19 mouse cellular contexts compared by ENCODE assay signal in the genomic region with DNA sequence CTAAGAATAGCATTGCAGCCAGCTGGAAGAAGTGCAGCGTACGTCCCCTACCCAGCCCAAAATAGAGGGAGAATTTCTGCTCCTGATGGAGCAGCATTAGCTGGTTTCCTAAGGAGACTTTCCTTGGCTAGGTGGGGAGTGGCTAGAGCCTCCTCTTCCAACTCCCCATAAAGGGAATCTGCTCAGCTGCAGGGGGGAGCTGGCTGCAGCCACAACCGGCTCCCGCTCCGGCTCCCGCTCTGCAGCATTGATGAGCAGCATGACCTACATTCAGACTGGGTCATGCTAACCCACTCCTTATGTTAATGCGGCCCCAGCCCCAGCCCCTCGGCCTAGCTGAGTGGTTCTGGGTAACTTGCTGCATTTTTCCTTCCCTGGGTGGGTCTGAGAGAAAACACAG. TPM values are rescaled to one million over a fixed set of nuclear protein-coding genes. Genes with fewer than 3 reads are reported as not detected.
A peak's percentile ranks its signal among the peaks of the same experiment; 100 is the strongest.
DNase-seq lines count a peak whose midpoint lies in the region; ATAC-seq lines count a peak whose summit lies in the region.
"Had no signal": no experiment of that assay in that cellular context is flagged by ENCODE, and none has a peak within 500 bp of the region (broad histone marks: within the 10 kb centered on the region; RNA-seq: fewer than 3 reads in every experiment).

No protein-coding gene starts in this region.

- no peak overlapping the region for H3K9ac ChIP-seq in forebrain, embryonic 11.5 days (ENCODE audit: low read length)
- no peak overlapping the region for H3K9ac ChIP-seq in midbrain, embryonic 11.5 days (ENCODE audit: low read length)
- H3K9ac ChIP-seq: embryonic facial prominence, embryonic 15.5 days; liver, embryonic 15.5 days had no signal

- H3K4me2 ChIP-seq in forebrain, embryonic 11.5 days (ENCODE audit: low read depth, low read length, severe bottlenecking): no peak overlapping the region
- H3K4me2 ChIP-seq in midbrain, embryonic 11.5 days: no peak overlapping the region
- H3K4me2 ChIP-seq: embryonic facial prominence, embryonic 15.5 days; liver, embryonic 15.5 days had no signal

- peaks cover 7% of the 10 kb centered on the region for H3K4me1 ChIP-seq in forebrain, embryonic 10.5 days
- no peaks in the 10 kb centered on the region for H3K4me1 ChIP-seq in forebrain, embryonic 11.5 days (replicated peaks; ENCODE audit: control insufficient read depth, insufficient read depth, low read length)
- H3K4me1 ChIP-seq in midbrain, embryonic 11.5 days (ENCODE audit: control insufficient read depth, insufficient read depth, low read length): peaks cover 8% of the 10 kb centered on the region
- H3K4me1 ChIP-seq: embryonic facial prominence, embryonic 15.5 days; liver, embryonic 15.5 days had no signal

- no peaks in the 10 kb centered on the region for H3K9me3 ChIP-seq in forebrain, embryonic 10.5 days
- no peaks in the 10 kb centered on the region for H3K9me3 ChIP-seq in forebrain, embryonic 11.5 days (ENCODE audit: control insufficient read depth, low read length)
- no peaks in the 10 kb centered on the region for H3K9me3 ChIP-seq in midbrain, embryonic 11.5 days (ENCODE audit: control insufficient read depth, low read length)
- H3K9me3 ChIP-seq: embryonic facial prominence, embryonic 15.5 days; heart, embryonic 10.5 days; liver, embryonic 15.5 days had no signal

- peaks cover 99% of the 10 kb centered on the region for H3K36me3 ChIP-seq in forebrain, embryonic 10.5 days (replicated peaks)
- H3K36me3 ChIP-seq in forebrain, embryonic 11.5 days (ENCODE audit: control insufficient read depth, insufficient read depth, low read length): peaks cover 18% of the 10 kb centered on the region
- H3K36me3 ChIP-seq in midbrain, embryonic 11.5 days (ENCODE audit: control insufficient read depth, insufficient read depth, low read length): peaks cover 18% of the 10 kb centered on the region; the same call in 1 of the 2 replicates

- no peak for DNase-seq in forebrain, embryonic 10.5 days (ENCODE audit: extremely low spot score, low spot score)
- DNase-seq in forebrain, embryonic 11.5 days (ENCODE audit: low spot score): no peak
- DNase-seq in right cerebral cortex, postnatal 10 days (ENCODE audit: low spot score in 2 of 2): peak; percentile 42 to 51
- no peak for DNase-seq in right cerebral cortex, adult 18-20 months
- no peak for DNase-seq in midbrain, embryonic 11.5 days (ENCODE audit: low spot score, missing footprints)
- DNase-seq in thymus, postnatal 10 days (ENCODE audit: low spot score in 2 of 2): no peak
- no peak for DNase-seq in urinary bladder, postnatal 14 days (ENCODE audit: low spot score)
- DNase-seq: gastrocnemius, adult 2 months; kidney, postnatal 36 days; right cerebral cortex, postnatal 25 days had no signal

- WGBS in forebrain, embryonic 10.5 days: 90% methylated on average over 8 of the region's 8 CpGs
- WGBS in forebrain, embryonic 11.5 days: 65% methylated on average over 8 of the region's 8 CpGs
- WGBS in midbrain, embryonic 11.5 days: 61% methylated on average over 8 of the region's 8 CpGs

- no peaks in the 10 kb centered on the region for H3K27me3 ChIP-seq in forebrain, embryonic 10.5 days (ENCODE audit: poor library complexity, severe bottlenecking)
- H3K27me3 ChIP-seq in forebrain, embryonic 11.5 days (ENCODE audit: control insufficient read depth, insufficient read depth, low read length): no peaks in the 10 kb centered on the region
- H3K27me3 ChIP-seq in midbrain, embryonic 11.5 days (ENCODE audit: control insufficient read depth, insufficient read depth, low read length): no peaks in the 10 kb centered on the region
- H3K27me3 ChIP-seq: embryonic facial prominence, embryonic 15.5 days; liver, embryonic 15.5 days had no signal

- no peak overlapping the region for H3K4me3 ChIP-seq in forebrain, embryonic 10.5 days
- H3K4me3 ChIP-seq in forebrain, embryonic 11.5 days (ENCODE audit: low read depth, low read length): no peak overlapping the region
- H3K4me3 ChIP-seq in midbrain, embryonic 11.5 days (ENCODE audit: low read depth, low read length): no peak overlapping the region
- H3K4me3 ChIP-seq: embryonic facial prominence, embryonic 15.5 days; gastrocnemius, adult 2 months; heart, embryonic 10.5 days; liver, embryonic 15.5 days had no signal

- peak overlapping the region; percentile 21; the same call in 1 of the 2 replicates for H3K27ac ChIP-seq in forebrain, embryonic 10.5 days
- no peak overlapping the region for H3K27ac ChIP-seq in forebrain, embryonic 11.5 days (ENCODE audit: low read depth, low read length)
- no peak overlapping the region; the same call in 1 of the 2 replicates for H3K27ac ChIP-seq in midbrain, embryonic 11.5 days (ENCODE audit: low read depth, low read length)
- H3K27ac ChIP-seq: embryonic facial prominence, embryonic 15.5 days; gastrocnemius, adult 2 months; heart, embryonic 10.5 days; liver, embryonic 15.5 days; macrophage had no signal

- no peak for ATAC-seq in forebrain, embryonic 11.5 days (replicated peaks; ENCODE audit: low FRiP score)
- ATAC-seq in midbrain, embryonic 11.5 days (ENCODE audit: low FRiP score): peak; percentile 57; the same call in 1 of the 2 replicates
- ATAC-seq in megakaryocyte-erythroid progenitor cell, adult 5-6 weeks (replicated peaks; ENCODE audit: low FRiP score, low TSS enrichment, poor library complexity, severe bottlenecking): no peak
- ATAC-seq: inflammation-experienced regulatory T-cells, adult 6 months had no signal

RNA-seq across cellular contexts. Expression of gene Mrpl37, which starts 27.4 kb away (rescaled TPM):
- 131 and 132 TPM in 2 replicates for polyA plus RNA-seq in forebrain, embryonic 10.5 days (2016; fragmentation: Nextera tagmentation; extraction: Ambion mirVana)
- polyA plus RNA-seq in forebrain, embryonic 11.5 days (2014; fragmentation: Nextera tagmentation; extraction: Ambion mirVana): 108 and 121 TPM in 2 replicates
- 106 and 112 TPM in 2 replicates for polyA plus RNA-seq in midbrain, embryonic 11.5 days (2014; fragmentation: Nextera tagmentation; extraction: Ambion mirVana)
- total RNA-seq in megakaryocyte-erythroid progenitor cell, adult 5-6 weeks (2014; fragmentation: Nextera tagmentation): 104 and 107 TPM in 2 replicates
- total RNA-seq in megakaryocyte-erythroid progenitor cell, adult 5-6 weeks (2017): 61.0 and 78.5 TPM in 2 replicates

RNA-seq across cellular contexts. Expression of gene Cyb5rl, which starts 27.5 kb away (rescaled TPM):
- polyA plus RNA-seq in forebrain, embryonic 10.5 days (2016; fragmentation: Nextera tagmentation; extraction: Ambion mirVana): 8.9 and 11.3 TPM in 2 replicates
- 5.2 and 6.9 TPM in 2 replicates for polyA plus RNA-seq in forebrain, embryonic 11.5 days (2014; fragmentation: Nextera tagmentation; extraction: Ambion mirVana)
- polyA plus RNA-seq in midbrain, embryonic 11.5 days (2014; fragmentation: Nextera tagmentation; extraction: Ambion mirVana): 5.6 TPM in 2 replicates
- total RNA-seq in megakaryocyte-erythroid progenitor cell, adult 5-6 weeks (2014; fragmentation: Nextera tagmentation): 8.1 and 11.5 TPM in 2 replicates
- 6.6 and 12.8 TPM in 2 replicates for total RNA-seq in megakaryocyte-erythroid progenitor cell, adult 5-6 weeks (2017)

RNA-seq across cellular contexts. Expression of gene Cdcp2, which starts 57.4 kb away (rescaled TPM):
- 0.06 TPM in 1 of 2 replicates, not detected in the other for polyA plus RNA-seq in forebrain, embryonic 10.5 days (2016; fragmentation: Nextera tagmentation; extraction: Ambion mirVana)
- 0.17 TPM in 1 of 2 replicates, not detected in the other for polyA plus RNA-seq in forebrain, embryonic 11.5 days (2014; fragmentation: Nextera tagmentation; extraction: Ambion mirVana)
- 0.11 and 0.29 TPM in 2 replicates for polyA plus RNA-seq in midbrain, embryonic 11.5 days (2014; fragmentation: Nextera tagmentation; extraction: Ambion mirVana)
- total RNA-seq in megakaryocyte-erythroid progenitor cell, adult 5-6 weeks (2014; fragmentation: Nextera tagmentation): not detected in 2 replicates
- not detected in 2 replicates for total RNA-seq in megakaryocyte-erythroid progenitor cell, adult 5-6 weeks (2017)
- total RNA-seq: adrenal gland, adult 18-20 months; gastrocnemius, adult 2 months; left cerebral cortex, postnatal 10 days had no signal
- polyA plus RNA-seq: embryonic facial prominence, embryonic 15.5 days; heart, embryonic 10.5 days; inflammation-experienced regulatory T-cells, adult 6 months; liver, embryonic 15.5 days; macrophage; stomach, embryonic 14.5 days had no signal

Comparison
In these comparisons a context has a peak if more than half of its experiments do, and no peak if none do; other contexts are left out.
1. DNase-seq: peak in right cerebral cortex, postnatal 10 days (2 of 2); none in forebrain, embryonic 10.5 days (single experiment), forebrain, embryonic 11.5 days (single experiment), right cerebral cortex, adult 18-20 months (single experiment), midbrain, embryonic 11.5 days (single experiment), thymus, postnatal 10 days (0 of 2) and urinary bladder, postnatal 14 days (single experiment).